Mouse (Mus musculus): Measurements from ENCODE around the gene Lhx2.

Lhx2 gene

DNA sequence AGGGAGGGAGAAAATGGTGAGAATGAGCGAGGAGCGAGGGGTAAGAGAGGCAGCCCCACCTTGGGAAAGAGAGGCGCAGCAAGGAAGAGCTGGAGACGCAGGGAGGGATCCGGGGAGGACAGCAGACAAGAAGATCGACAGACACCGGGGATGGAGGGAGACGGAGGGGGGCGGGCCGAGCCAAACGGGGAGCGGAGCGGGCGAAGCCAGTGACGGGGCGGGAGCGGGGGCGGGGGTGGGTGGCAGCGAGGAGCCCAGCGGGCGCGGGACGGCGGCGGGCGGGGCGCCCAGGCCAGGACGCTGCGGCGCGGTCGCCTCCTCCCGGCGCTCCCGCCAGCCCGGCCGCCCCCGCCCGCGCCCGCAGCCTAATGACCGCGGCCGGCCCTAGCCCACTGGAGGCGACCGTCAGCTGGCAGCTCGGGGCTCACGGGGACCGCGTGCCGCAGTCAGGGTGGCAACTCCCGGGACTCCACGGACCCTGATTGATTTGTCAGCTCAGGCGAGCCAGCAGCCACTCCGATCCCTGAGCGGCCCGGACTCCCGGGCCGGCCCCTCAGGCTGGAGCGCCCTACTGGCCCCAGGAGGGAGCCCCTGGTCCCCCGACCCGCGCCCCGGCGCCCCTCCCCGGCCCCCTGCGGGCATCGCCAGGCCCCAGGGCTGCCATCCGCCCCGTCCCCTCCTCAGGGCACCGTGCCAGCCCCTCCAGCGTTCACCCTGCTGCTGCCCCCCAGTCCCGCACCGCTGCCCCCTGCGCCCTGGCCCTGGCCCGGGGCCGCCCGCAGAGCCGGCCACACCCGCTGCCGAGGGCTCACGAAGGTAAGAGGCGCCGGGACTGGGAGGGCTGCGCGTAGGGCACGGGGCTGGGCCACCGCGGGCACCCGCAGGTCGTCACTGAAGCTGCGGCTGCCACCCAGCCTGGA, at the start of gene Lhx2:
Lhx2 (plus strand) TSS at position 292 of the 920 bp plus-strand sequence.
- peak; percentile 58 for ATAC-seq (ENCODE audit: low TSS enrichment)

DNA sequence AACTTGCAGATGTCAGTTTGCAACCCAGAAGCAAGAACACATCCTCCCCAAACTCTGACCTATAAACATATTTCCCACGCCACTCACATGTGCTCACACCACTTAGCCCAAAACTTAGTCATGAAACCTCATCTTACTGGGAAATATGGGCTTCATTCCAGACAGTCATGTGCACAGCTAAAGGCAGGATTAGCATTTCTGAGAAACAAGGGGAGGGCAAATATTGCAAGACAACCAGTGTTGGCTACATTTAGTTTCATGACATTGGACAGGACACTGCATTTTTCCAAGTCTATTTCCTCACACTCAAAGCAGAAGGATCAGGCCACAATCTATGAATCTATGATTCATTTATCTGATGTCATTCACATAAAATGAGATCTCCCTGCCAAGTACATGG, 47.6 kb upstream of the Lhx2 start:
- ATAC-seq (ENCODE audit: low TSS enrichment): no peak

DNA sequence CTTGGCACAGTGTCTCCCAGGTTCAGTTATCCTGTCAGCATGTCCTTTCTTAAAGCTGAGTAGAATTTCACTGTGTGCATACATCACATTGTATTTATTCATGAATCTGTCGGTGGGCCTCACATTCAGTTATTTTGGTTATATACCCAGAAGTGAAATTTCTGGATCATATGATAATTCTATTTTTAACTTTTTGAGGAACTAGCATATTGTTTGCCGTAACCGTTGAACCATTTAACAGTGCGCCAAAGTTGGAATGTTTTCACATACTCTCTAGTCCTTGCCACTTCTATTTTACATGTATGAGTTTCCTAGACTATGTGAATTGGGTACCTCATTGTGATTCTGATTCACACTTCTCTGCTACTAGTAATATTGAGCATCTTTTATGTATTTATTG, 43.1 kb upstream of the Lhx2 start:
- no peak for ATAC-seq (ENCODE audit: low TSS enrichment)

DNA sequence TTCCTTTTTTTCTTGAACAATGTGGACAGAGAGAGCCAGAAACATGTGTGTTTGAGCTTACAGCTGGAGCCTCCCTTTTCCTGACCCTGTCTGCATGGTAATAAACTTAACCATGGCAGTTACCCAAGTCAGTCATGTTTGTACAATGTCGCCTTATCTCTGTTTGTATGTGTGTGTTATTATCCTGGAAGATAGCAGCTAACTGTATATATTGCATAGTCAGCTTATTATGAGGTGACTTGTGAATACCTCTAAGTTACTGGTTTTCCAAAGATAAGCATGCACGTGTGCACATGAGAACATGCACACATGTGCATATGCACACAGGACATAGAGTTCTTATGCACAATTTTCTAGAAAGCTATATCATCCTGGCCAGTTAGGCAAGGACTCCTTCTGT, 38.1 kb upstream of the Lhx2 start:
- ATAC-seq (ENCODE audit: low TSS enrichment): no peak

DNA sequence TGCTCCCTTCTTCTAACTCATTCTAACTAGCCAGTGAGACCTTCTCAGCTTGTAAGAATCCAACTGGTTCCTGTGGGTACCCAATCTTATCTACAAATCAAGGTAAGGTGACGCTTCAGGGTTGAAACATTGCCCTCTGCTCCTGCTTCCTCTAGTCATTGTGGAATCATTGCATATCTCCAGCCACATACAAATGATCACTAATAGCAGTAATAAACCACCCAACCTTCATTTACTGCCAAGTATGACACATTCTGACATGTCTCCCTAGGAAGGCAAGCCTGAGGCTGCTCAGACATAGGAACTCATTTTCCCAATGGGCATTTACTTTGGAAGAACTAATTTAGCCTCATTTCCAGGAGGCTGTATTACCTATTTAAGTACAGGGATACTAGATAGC, 33.9 kb upstream of the Lhx2 start:
- no peak for ATAC-seq (ENCODE audit: low TSS enrichment)

DNA sequence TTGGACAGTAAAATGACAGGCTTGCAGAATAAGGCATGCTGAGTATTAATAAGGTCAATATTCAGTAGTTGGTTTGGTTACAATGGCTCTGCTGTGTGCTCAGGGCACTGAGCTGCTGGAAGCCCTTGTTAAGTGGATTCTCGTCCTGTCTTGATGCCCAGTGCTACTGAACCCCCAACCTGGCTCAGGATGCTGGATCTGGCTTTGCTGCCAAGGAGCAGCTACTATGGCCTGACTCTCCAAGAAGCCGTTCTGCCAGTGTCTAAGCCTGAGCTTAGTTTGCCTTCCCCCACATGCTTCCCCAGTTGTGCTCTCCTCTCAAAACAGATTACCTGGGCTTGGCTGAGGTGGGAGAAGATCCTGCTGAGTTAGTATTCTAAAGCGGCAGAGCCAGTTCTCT, 26.2 kb upstream of the Lhx2 start:
- ATAC-seq (ENCODE audit: low TSS enrichment): no peak

DNA sequence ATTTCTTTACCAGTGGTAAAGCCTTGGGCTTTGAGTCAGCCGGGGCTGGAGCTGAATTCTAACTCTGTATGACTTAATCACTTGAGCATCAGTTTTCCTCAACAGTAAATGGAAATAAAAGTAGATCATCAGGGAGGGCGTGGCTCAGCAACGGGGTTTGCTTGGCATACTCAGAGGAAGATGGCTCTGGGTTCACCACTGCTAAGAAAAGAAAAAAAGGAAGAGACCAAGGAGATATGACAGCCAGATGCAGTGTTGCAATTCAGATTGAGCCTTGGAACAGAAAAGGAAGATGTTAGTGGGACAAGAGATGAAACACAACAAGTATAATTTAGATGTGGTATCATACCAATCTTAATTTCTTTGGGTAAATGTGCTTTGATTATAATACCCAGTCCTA, 25.7 kb upstream of the Lhx2 start:
- ATAC-seq (ENCODE audit: low TSS enrichment): no peak

DNA sequence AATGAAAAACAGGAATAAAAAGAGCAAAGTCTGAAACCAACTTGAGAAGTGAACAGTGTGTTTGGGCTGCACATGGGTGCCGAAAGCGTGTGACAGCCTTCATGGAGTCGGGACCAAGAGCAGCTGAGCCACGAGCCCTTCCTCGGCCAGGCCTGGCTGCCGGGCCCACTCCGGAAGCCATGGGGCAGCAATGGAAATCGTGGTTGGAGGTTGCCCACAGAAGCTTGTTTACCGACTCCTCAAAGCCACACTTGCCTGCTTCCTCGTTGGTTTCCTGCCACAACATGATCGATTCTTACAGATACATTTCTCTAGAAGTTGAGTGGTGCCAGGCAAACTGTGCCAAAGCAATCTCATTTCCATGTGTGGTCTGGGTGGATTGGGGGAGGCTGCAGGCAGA, 20.0 kb upstream of the Lhx2 start:
- no peak for ATAC-seq (ENCODE audit: low TSS enrichment)

DNA sequence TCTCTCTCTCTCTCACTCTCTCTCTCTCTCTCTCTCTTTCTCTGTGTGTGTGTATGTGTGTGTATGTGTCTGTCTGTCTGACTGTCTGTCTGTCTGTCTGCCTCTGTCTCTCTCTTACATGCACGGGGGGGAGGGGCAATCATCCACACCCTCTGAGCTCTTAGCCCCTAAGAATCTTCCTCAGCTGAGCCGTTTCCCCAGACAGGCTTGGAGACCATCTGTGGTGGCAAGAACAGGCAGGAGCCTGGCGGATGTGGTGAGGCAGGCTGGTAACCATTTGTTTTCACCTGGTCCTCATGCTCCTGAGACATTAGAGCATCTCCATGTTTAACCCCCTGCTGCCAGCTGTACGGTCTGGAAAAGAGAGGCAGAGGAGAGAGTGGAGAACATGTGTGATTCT, 18.2 kb upstream of the Lhx2 start:
- no peak for ATAC-seq (ENCODE audit: low TSS enrichment)

DNA sequence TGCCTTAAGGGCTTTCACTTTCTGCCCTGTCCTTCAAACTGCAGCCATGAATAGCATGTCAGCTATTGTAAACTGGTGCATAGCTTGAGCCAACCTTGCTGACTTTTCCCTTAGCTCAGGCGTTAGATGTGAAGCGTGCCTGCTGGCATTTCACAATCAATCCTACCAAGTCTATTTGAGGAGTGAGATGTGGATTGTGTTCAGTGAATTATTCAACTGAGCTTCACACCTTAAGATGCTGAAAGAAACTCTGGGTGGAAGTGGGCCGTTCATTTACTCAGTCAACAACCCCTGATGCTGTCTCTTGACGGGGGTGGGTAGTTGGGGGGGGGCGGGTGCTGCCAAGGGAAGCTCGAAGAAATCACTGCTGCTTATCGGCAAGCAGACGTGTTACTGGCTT, 15.7 kb upstream of the Lhx2 start:
- peak; percentile 59 for ATAC-seq (ENCODE audit: low TSS enrichment)

DNA sequence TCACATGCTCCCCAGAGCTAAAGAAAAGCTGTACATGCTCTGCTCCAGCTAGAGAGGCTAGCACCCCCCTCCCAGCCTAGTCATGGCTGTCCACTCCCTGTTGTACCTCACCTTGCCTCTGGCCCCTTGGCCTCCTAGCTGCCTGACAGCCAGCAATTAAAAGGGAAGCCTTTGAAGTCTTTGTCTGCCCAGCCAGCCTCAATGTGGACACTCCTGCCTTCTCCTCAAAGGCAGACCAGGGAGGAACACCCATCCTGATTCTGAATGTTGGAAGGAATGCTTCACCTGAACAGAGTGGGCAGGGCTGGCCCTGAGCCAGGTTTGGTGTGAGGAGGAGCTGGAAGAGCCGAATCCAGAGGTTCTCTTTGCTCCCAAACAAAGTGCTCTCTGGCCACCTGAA, 12.4 kb upstream of the Lhx2 start:
- ATAC-seq (ENCODE audit: low TSS enrichment): no peak

DNA sequence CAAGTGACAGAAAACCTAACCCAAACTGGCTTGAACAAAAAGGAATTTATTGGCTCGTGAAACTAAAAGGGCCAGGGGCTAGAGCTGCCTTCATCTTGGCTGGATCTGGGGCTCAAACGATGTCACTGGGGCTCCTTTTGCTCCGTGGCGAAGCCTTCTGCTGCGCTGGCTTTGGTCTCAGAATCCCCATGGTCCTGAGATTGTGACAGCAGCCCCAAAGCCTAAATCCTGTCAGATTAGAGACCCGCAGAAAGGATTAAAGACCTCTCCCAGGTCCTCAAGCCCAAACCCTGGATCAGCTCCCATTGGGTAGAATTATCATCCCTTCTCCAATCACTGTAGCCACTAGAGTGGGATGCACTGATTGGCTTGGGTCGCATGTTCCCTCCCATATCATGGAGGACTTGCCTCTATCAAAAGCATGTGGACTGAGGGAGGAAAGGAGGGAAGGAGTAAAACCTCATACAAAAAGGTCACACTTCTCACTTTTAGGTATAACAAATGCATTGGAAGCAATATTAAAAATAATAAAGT, 5.4 kb upstream of the Lhx2 start:
- ATAC-seq (ENCODE audit: low TSS enrichment): no peak

DNA sequence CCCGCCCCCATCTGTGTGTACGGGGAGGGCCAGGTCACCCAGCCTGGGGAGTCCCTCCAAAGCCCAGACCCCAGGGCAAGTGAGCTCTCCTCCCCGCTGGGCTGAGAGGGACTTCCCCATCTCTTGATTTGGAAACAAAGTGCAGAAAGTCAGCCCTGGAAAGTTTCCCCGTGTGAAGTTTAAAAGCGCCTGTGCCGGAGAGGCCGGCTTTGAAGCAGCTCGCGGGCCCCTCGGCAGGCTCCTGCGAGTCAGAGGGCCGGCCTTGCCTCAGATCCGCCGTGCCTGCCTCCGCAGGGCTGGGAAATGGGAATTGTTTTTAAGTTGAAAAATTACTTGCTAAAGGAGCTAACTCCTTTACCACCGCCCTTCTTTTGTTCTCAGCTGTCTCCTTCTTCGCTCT, 2.5 kb upstream of the Lhx2 start:
- ATAC-seq (ENCODE audit: low TSS enrichment): no peak

DNA sequence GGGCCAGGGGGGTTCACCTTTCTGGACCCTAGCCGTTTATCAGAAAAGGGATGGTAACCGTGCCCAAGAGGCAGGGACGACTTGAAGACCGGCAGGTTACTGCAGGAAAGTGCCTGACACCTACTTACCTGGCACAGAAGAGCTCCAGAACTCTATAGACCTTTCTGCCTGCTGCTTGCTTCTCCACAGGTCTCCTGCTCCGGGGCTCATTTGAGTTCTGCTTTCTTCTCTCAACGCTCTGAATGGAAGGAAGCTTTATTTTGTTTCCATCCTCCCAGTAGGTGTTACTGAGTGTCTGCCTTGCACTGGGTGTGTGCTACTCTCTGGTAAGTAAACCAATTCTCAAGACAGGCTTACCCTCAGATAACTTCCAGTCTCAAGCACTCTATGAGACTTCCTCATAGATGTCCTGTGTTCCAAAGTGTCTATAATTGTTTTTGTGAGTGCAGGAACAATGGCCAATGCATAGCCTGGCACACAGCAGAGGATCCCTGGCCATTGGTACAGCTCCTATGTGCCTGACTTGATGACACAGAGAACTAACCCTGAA, 1.9 kb upstream of the Lhx2 start:
- no peak for ATAC-seq (ENCODE audit: low TSS enrichment)

DNA sequence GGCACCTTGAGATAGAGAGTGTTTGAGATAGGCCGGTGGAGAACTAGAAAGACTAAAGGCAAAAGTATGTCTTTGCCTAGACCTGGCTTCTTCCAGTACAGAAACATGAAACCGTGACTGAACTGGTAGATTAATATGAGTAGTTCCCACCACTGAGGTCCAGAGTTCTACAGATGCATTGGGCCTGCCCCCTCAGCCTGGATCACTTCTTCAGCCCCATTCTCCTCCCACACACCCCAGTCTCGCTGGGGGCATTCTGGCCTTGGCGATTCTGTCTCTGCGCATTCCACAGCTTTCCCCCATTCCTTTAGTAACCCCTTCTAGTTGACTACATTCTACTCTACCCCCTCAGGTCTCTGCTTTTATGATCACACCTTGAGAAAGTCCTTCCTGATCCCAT, 1.4 kb upstream of the Lhx2 start:
- ATAC-seq (ENCODE audit: low TSS enrichment): no peak

DNA sequence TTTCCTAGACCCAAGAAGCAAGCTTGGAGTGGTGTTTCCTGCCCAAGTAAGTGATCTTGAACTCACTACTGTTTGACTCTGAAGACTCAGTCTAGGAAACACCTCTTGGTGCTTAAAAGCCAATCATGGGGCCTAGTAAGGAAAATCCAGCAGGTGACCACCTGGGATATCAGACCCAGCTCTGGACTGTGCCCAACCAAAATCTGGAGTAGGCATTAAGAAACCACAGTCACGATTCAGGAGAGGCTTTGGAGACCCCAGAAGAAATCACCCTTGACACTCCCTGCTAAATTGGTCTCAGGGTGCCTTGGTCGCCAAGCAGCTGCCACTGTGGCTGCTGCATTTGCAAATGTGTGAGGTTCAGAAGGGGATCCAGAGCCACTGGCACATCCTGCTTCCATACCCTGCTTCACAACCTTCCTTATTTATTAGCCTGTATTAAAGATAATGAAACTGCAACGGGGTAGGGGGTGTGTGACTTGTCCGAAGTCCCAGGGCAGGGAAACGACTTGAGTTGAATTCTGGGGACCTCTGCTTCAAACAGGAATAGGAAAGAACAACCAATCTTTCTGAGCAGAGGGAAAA, 641 bp upstream of the Lhx2 start:
- ATAC-seq (ENCODE audit: low TSS enrichment): no peak

DNA sequence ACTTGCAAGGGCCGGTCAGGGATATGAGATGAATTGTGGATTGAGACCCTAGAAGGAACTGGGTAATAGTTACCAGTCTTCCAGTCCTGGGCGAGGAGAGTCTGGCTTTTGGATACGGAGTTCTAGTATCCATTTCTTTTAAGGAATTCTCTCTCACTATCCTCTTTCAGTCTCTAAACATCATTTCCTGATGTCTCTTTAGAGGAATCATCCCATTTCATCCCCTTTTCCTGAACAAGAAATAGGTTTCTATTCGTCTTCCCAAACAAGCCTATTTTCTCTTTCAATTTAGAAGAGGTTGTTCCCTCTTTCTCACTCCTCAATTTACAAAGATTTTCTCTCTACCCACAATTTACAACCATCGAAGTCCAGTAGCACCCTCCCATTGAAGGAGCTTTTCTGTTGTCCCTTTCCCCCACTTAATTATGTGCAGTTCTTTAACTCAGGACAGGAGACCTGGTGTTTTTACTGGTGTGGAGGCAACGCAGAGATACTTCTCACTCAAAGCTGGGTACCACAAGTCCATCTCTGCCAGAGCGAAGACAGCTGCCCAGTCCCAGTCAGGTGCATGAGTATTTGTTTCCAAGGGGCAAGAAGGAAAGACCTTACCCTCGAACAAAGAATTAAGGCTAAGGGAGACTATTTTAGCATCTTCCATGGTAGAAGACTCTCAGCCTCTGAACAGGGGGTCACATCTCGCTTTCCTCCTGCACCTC, 987 bp downstream of the Lhx2 start:
- ATAC-seq (ENCODE audit: low TSS enrichment): no peak

DNA sequence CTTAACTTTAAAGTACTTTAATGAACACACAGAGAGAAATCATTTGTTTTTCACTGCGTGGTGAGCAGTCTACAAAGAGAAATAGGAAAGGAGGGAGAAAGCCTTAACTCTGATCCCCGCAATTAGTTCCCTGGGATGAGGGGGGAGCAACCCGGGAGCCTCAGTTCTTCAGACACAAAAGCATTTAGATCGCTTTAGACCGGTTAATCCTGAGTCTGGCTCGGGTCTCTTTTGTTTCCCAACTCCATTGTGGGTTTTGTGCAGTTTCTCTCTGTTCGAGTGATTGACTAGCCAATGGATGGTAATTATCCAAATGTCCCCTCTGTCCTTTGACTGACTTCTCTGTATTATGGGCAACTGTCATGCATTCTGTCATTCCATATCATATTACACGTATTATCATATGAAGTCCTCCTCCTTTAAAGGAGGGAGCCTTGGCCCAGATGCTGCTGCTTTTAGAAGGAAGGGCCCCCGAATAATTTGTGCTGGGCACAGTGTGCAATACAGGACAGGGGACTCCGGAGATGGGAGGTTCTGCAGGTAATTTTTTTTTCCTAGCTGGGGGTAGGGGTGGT, 1.6 kb downstream of the Lhx2 start:
- ATAC-seq (ENCODE audit: low TSS enrichment): no peak

DNA sequence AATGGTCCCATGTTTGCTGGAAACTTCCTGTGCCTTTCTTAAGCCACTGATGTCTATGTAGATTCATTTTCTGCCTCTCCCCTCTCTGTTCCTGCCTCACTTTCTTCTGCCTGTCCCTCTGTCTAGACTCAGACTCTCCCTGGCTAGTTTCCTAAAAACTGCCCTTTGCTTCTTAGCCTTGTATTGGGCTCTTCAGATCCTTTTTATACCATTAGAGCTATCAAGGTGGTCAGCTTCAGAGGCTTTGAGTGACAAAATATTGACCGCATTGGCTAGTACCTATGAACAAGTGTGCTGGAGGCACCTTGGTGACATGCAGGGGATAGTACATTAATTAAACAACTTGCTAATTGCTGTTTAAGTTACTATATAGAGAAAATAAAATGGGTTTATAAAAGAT, 4.5 kb downstream of the Lhx2 start:
- ATAC-seq (ENCODE audit: low TSS enrichment): no peak

DNA sequence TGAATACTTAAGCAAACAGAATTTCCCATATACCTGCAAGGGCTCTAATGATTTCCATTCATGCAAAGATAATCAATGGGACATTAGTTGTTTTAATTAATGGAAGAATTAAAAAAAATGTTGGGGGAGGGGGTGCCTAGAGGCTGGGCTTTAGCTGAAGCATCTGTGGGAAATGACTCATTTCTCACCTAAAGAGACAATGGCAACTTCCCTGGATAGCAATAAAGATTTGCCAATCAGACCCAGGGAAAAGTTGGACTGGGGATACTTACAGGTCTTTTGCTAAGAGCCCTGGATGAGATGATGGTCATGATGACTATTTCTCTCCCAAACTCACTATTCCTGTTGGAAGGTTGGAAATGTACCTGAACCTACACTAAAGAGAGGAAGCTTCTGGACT, 5.6 kb downstream of the Lhx2 start:
- ATAC-seq (ENCODE audit: low TSS enrichment): no peak

DNA sequence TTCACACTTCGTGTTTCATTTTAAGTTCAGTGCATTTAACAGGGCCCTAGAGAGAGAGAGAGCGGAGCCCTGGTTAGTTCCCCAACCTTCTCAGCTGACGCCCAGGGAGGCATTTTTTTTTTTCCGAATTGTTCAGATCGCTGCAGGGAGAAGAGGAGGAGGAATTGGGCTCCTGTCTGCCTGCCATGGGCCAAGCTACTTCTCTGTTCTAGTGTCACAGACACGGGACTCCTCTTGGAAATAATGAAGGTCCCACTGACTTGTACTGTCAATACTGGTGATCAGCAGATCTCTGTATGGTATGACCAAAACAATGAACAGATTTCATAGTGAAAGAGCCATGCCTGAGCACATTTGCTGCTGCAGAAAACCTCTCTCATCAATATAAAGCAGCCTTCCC, 7.3 kb downstream of the Lhx2 start:
- no peak for ATAC-seq (ENCODE audit: low TSS enrichment)
